Mouse (Mus musculus): ENCODE results near the gene Hmx2. TPM values are rescaled to one million over a fixed set of nuclear protein-coding genes. Genes with fewer than 3 reads are reported as not detected.

Gene Hmx2
- total and polyA plus RNA-seq, 3 experiments: 2.0 to 3.1 (median 2.9) TPM

DNA sequence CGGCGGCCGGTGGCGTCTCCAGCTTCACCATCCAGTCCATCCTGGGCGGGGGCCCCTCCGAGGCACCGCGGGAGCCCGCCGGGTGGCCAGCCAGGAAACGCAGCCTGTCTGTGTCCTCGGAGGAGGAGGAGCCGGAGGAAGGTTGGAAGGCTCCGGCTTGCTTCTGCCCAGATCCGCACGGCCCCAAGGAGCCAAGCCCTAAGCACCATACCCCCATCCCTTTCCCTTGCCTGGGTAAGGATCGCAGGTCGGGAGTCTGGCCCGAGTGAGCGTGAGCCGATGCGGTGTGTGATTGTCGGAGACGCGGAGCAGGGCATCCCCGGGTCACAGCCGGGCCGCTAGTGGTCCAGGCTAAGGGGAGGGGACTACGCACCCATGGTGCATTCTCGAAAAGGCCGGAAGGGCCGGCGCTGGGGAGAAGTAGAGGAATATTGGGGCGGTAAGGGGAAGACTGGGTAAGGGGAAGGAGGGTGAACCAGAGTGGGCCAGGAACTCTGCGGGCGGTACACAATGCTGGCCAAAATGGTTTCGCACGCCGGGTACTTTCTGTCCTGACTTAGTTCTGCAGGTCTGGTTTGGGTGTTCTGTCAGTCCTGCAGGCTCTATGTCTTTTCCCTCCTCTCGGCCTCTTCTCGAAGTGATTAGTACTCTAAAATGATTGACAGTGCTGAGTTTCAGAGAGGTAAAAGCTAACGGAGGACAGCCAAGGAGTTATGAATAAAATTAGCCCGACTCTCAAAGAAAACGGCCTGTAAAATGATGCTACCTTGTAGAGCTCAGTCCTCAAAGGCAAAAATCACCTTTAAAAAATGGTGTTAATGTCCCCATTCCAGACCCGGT lies 6.0 kb downstream of the Hmx2 start (continued):
- TF ChIP-seq BHLHE40 (IDR thresholded peaks at IDR 0.05; ENCODE audit: low read depth, low read length): no peak

DNA sequence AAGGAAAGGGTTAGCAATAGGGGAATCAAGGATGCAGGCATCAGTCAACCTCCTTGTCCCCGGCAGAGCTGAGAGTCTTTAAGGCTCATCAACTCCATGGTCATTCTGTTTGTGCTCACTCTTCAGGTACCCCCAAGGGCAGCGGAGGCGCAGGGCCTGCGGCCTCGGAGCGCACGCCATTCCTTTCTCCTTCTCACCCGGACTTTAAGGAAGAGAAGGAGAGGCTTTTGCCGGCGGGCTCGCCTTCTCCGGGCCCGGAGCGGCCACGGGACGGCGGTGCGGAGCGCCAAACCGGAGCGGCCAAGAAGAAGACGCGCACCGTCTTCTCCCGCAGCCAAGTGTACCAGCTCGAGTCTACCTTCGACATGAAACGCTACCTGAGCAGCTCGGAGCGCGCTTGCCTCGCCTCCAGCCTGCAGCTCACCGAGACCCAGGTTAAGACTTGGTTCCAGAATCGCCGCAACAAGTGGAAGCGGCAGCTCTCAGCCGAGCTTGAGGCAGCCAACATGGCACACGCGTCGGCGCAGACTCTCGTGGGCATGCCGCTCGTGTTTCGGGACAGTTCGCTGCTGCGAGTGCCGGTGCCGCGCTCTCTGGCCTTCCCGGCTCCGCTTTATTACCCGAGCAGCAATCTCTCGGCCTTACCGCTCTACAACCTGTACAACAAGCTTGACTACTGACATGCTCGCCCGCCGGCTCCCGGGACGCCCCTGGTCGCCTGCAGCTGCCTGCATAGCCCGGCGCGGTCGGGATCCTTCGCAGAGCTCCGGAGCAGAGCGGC lies 6.9 kb downstream of the Hmx2 start:
- H3K4me3 ChIP-seq (replicated peaks in 1 of 3; ENCODE audit: low read depth in 2 of 3, low read length in 2 of 3, poor library complexity in 1 of 3): peak overlapping the region in 2 of 3 experiments; percentile 70 to 80
- peaks cover 6 to 21% of the 10 kb centered on the region in 2 experiments; a peak in 3 of 4 replicates for H3K4me1 ChIP-seq (ENCODE audit: control insufficient read depth in 1 of 2, insufficient read depth in 2 of 2)
- H3K9ac ChIP-seq (ENCODE audit: insufficient read depth, low read depth): peak overlapping the region; percentile 14; the same call in 1 of the 2 replicates
- in situ Hi-C loops (cut with MboI; ENCODE audit: low pct_ligation_motif_present, low pct_unique_long_range_greater_than_20kb, low sequenced_read_pairs) (no loop called here), dilution Hi-C loops (cut with MboI; ENCODE audit: extremely low pct_ligation_motif_present, extremely low pct_unique_long_range_greater_than_20kb, low sequenced_read_pairs) (no loop called here)
- H3K27me3 ChIP-seq (replicated peaks): peaks cover 47% of the 10 kb centered on the region
- peaks cover 2 to 5% of the 10 kb centered on the region in 2 experiments for H3K36me3 ChIP-seq (replicated peaks in 1 of 2; ENCODE audit: control insufficient read depth in 1 of 2, insufficient read depth in 1 of 2, low read length in 1 of 2)
- DNase-seq (ENCODE audit: extremely low read depth): no peak
- peak overlapping the region; percentile 24; the same call in 1 of the 2 replicates for H3K27ac ChIP-seq (ENCODE audit: insufficient read depth, low read depth)
- H3K79me2 ChIP-seq (replicated peaks; ENCODE audit: control insufficient read depth, extremely low read depth, insufficient read depth, poor library complexity, severe bottlenecking): peaks cover 1% of the 10 kb centered on the region; the same call in 1 of the 2 replicates
- TF ChIP-seq GABPA (IDR thresholded peaks at IDR 0.05; ENCODE audit: insufficient replicate concordance, low read depth, low read length): no peak
- no peak for TF ChIP-seq NRF1 (IDR thresholded peaks at IDR 0.05; ENCODE audit: low read depth, low read length)
- TF ChIP-seq TBP (conservative IDR thresholded peaks at IDR 0.05; ENCODE audit: low read depth, low read length): 0 out of 2 replicates have a peak, but pooled peaks have one; percentile 34
- no peaks in the 10 kb centered on the region for H3K9me3 ChIP-seq (replicated peaks; ENCODE audit: low read length)
- H3K4me2 ChIP-seq (ENCODE audit: insufficient read depth, low read depth, poor library complexity, severe bottlenecking): peak overlapping the region; percentile 54

DNA sequence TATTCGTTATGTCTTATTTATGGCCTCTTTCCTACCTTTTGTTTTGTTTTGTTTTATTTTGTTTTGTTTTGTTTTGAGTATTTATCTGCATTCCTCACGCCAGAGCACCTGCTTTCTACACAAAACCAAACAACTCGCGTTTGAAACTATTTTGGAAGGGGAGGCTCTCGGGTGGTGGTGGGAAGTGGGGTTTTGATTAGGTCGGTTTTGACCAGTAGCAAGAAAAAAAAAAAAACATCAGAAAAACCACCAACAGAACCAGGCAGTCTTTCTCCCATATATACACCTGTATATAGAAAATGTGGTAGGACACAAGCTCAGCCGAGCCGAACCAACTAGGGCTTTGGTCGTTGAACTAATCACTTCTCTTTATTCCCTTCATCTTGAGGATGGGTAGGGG lies 7.5 kb downstream of the Hmx2 start:
- H3K36me3 ChIP-seq (replicated peaks in 1 of 2; ENCODE audit: control insufficient read depth in 1 of 2, insufficient read depth in 1 of 2, low read length in 1 of 2): peaks cover 2 to 5% of the 10 kb centered on the region in 2 experiments
- H3K9me3 ChIP-seq (replicated peaks; ENCODE audit: low read length): no peaks in the 10 kb centered on the region
- peaks cover 6 to 21% of the 10 kb centered on the region in 2 experiments; a peak in 3 of 4 replicates for H3K4me1 ChIP-seq (ENCODE audit: control insufficient read depth in 1 of 2, insufficient read depth in 2 of 2)
- H3K27me3 ChIP-seq (replicated peaks): peaks cover 42% of the 10 kb centered on the region
- no peak overlapping the region for H3K27ac ChIP-seq (ENCODE audit: insufficient read depth, low read depth)
- H3K9ac ChIP-seq (ENCODE audit: insufficient read depth, low read depth): no peak overlapping the region
- TF ChIP-seq ZKSCAN1 (IDR thresholded peaks at IDR 0.05; ENCODE audit: borderline replicate concordance, low read depth, low read length): no peak
- no peak for TF ChIP-seq MAZ (IDR thresholded peaks at IDR 0.05; ENCODE audit: low read depth, low read length)
- TF ChIP-seq SIN3A (IDR thresholded peaks at IDR 0.05; ENCODE audit: low read length): no peak
- TF ChIP-seq MEF2A (IDR thresholded peaks at IDR 0.05; ENCODE audit: borderline replicate concordance, low read depth, low read length): no peak
- in situ Hi-C loops (cut with MboI; ENCODE audit: low pct_ligation_motif_present, low pct_unique_long_range_greater_than_20kb, low sequenced_read_pairs): no loop called here
- peaks cover 8% of the 10 kb centered on the region for H3K79me2 ChIP-seq (replicated peaks; ENCODE audit: control insufficient read depth, extremely low read depth, insufficient read depth, poor library complexity, severe bottlenecking)
- dilution Hi-C loops (cut with MboI; ENCODE audit: extremely low pct_ligation_motif_present, extremely low pct_unique_long_range_greater_than_20kb, low sequenced_read_pairs): no loop called here
- no peak overlapping the region for H3K4me3 ChIP-seq (replicated peaks in 1 of 3; ENCODE audit: low read depth in 2 of 3, low read length in 2 of 3, poor library complexity in 1 of 3)
- DNase-seq (ENCODE audit: extremely low read depth): no peak
- H3K4me2 ChIP-seq (ENCODE audit: insufficient read depth, low read depth, poor library complexity, severe bottlenecking): peak overlapping the region; percentile 54; the same call in 1 of the 2 replicates
